Mouse (Mus musculus) myocyte (in vitro differentiated cells): ENCODE data around the gene Banf2. TPM values are rescaled to one million over a fixed set of nuclear protein-coding genes. Genes with fewer than 3 reads are reported as not detected.
A peak's percentile ranks its signal among the peaks of the same experiment; 100 is the strongest.

ENCODE experiments used
- H3K27me3 ChIP-seq: one replicate; pipeline ENCODE4 v1.6.1; 2011; ENCODE audit not compliant: control insufficient read depth, insufficient read depth, insufficient read length
- H3K36me3 ChIP-seq: one replicate; pipeline ENCODE4 v1.6.1; 2011; ENCODE audit not compliant: control insufficient read depth, insufficient read depth
- H3K4me2 ChIP-seq: one replicate; pipeline ENCODE4 v1.6.1; 2011; ENCODE audit warnings: low read depth, control low read depth
- H3K4me3 ChIP-seq: one replicate; pipeline ENCODE4 v1.5.1; 2011; ENCODE audit warnings: mild to moderate bottlenecking, control low read depth, moderate library complexity
- H3K79me2 ChIP-seq: one replicate; pipeline ENCODE4 v1.6.1; 2011; ENCODE audit not compliant: control insufficient read depth, insufficient read depth
- H3ac ChIP-seq: one replicate; pipeline ENCODE4 v1.6.1; 2011; ENCODE audit not compliant: control insufficient read depth, insufficient read length
- CEBPB ChIP-seq: IDR thresholded peaks from 2 replicates; pipeline ENCODE4 v1.6.1; 2011; ENCODE audit warnings: mild to moderate bottlenecking, moderate library complexity; ENCODE audit not compliant: poor library complexity, insufficient read depth, severe bottlenecking
- E2F4 ChIP-seq: IDR thresholded peaks from one replicate; pipeline ENCODE4 v1.6.1; 2011; ENCODE audit warnings: mild to moderate bottlenecking, control low read depth, moderate library complexity; ENCODE audit not compliant: insufficient read depth
- MAX ChIP-seq: IDR thresholded peaks from one replicate; pipeline ENCODE4 v1.6.1; 2011; ENCODE audit warnings: low read depth, mild to moderate bottlenecking, control low read depth
- MYOD1 ChIP-seq, 3 experiments: IDR thresholded peaks; one replicate each; pipeline ENCODE4 v1.6.1; 2011; ENCODE audit warnings: control low read depth in 2 of 3, low read depth in 2 of 3, mild to moderate bottlenecking in 2 of 3, moderate library complexity in 1 of 3; ENCODE audit not compliant: insufficient read length in 2 of 3, control insufficient read depth in 1 of 3
- MYOG ChIP-seq, 3 experiments: IDR thresholded peaks; one replicate each; pipeline ENCODE4 v1.6.1; 2011; ENCODE audit warnings: control low read depth in 2 of 3, low read depth in 2 of 3, mild to moderate bottlenecking in 2 of 3; ENCODE audit not compliant: insufficient read length in 2 of 3, control insufficient read depth in 1 of 3, insufficient read depth in 1 of 3
- POLR2A ChIP-seq: IDR thresholded peaks from one replicate; pipeline ENCODE4 v1.6.1; 2011; ENCODE audit warnings: low read depth, mild to moderate bottlenecking, control low read depth, moderate library complexity; ENCODE audit not compliant: insufficient read length
- POLR2AphosphoS2 ChIP-seq: IDR thresholded peaks from one replicate; pipeline ENCODE4 v1.6.1; 2011; ENCODE audit warnings: low read depth, control low read depth; ENCODE audit not compliant: insufficient read length
- REST ChIP-seq: IDR thresholded peaks from one replicate; pipeline ENCODE4 v1.6.1; 2011; ENCODE audit warnings: mild to moderate bottlenecking, control low read depth, moderate library complexity; ENCODE audit not compliant: insufficient read depth, insufficient read length
- SRF ChIP-seq: IDR thresholded peaks from one replicate; pipeline ENCODE4 v1.6.1; 2011; ENCODE audit warnings: low read depth; ENCODE audit not compliant: control insufficient read depth, insufficient read length
- TCF12 ChIP-seq: IDR thresholded peaks from one replicate; pipeline ENCODE4 v1.6.1; 2011; ENCODE audit warnings: mild to moderate bottlenecking, control low read depth; ENCODE audit not compliant: poor library complexity, insufficient read depth, severe bottlenecking
- TCF3 ChIP-seq: IDR thresholded peaks from one replicate; pipeline ENCODE4 v1.6.1; 2011; ENCODE audit warnings: low read depth, control low read depth; ENCODE audit not compliant: insufficient read length
- USF1 ChIP-seq: IDR thresholded peaks from one replicate; pipeline ENCODE4 v1.6.1; 2011; ENCODE audit warnings: low read depth, mild to moderate bottlenecking, control low read depth, moderate library complexity
- polyA plus RNA-seq: library from polyadenylated mRNA; unstranded; fragments of >200 nt; fragmentation: generic; extraction: Trizol; gene quantifications from one replicate; pipeline ENCODE4 v1.2.1, GENCODE M21; 2012; ENCODE audit warnings: missing spikeins

The Banf2 gene
- polyA plus RNA-seq, 1 experiment: not detected

- Histone ChIP-seq H3ac (no peak overlapping the region), H3K4me2 (no peak overlapping the region), H3K4me3 (no peak overlapping the region), H3K79me2 (peaks cover 99% of the 10 kb centered on the region), H3K27me3 (no peaks in the 10 kb centered on the region), H3K36me3 (peaks cover 6% of the 10 kb centered on the region)
- TF ChIP-seq SRF (no peak), MYOG (IDR thresholded peaks at IDR 0.05; ENCODE audit: control insufficient read depth in 1 of 3, insufficient read depth in 1 of 3, insufficient read length in 2 of 3, low read depth in 2 of 3) (no peak), CEBPB (no peak), POLR2A (no peak), E2F4 (no peak), TCF3 (no peak), MAX (no peak), POLR2AphosphoS2 (no peak), USF1 (no peak), TCF12 (no peak), MYOD1 (IDR thresholded peaks at IDR 0.05; ENCODE audit: control insufficient read depth in 1 of 3, insufficient read length in 2 of 3, low read depth in 2 of 3) (no peak), REST (no peak)
Measured at GRCm38 (mm10) chr2:144005166-144005955, 27.5 kb upstream of the Banf2 start.

DNA sequence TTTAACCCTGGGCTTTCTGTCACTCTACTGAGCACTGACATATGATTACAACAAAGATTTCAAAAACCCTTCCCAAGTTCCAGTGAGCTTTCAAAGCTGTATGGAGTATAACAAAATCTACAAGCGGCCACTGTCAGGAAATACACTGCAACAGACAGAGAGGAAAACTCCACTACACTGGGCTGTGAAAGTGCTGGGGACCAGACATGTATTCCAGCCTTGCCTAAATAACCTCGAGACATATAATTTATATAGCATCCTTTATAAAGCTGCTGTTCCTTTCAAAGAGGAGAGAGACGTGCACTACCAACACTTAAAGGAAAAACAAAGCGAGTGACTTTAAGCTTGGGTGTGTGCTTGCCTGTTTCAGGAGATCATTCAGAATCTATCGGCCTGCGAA, 26.2 kb upstream of the Banf2 start:
- Histone ChIP-seq H3K4me2 (no peak overlapping the region), H3K27me3 (no peaks in the 10 kb centered on the region), H3ac (no peak overlapping the region), H3K36me3 (no peaks in the 10 kb centered on the region), H3K4me3 (no peak overlapping the region), H3K79me2 (peaks cover 86% of the 10 kb centered on the region)
- TF ChIP-seq POLR2A (no peak), E2F4 (no peak), REST (no peak)

DNA sequence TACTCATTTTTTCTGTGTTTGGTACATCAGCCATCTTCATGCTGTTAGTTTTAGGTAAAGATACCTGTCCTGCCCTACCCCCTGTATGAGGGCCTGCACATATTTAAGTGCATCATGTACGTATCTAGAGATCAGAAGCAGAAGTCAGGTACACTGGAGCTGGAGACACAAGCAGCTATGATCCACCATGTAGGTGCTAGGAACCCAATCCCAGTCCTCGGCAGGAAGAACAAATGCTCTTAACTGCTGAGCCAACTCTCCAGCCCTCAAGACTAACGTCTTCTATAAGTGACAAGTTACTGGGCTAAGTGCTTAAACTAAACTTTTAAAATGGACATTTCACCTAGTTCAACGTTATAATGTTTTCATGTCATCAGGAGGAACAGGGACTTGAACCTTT, 25.6 kb upstream of the Banf2 start:
- no peak overlapping the region for H3ac ChIP-seq
- no peaks in the 10 kb centered on the region for H3K36me3 ChIP-seq
- H3K4me3 ChIP-seq: no peak overlapping the region
- no peaks in the 10 kb centered on the region for H3K27me3 ChIP-seq
- no peak for TF ChIP-seq USF1
- TF ChIP-seq E2F4: no peak
- TF ChIP-seq REST: no peak
- no peak for TF ChIP-seq POLR2AphosphoS2
- no peak for TF ChIP-seq MAX
- TF ChIP-seq TCF12: no peak
- H3K4me2 ChIP-seq: no peak overlapping the region
- peaks cover 80% of the 10 kb centered on the region for H3K79me2 ChIP-seq

GRCm38 (mm10) chr2:144009081-144009480, 23.8 kb upstream of the Banf2 start:
- H3K36me3 ChIP-seq: no peaks in the 10 kb centered on the region
- peak overlapping the region; percentile 36 for H3K4me3 ChIP-seq
- TF ChIP-seq MYOD1 (IDR thresholded peaks at IDR 0.05; ENCODE audit: control insufficient read depth in 1 of 3, insufficient read length in 2 of 3, low read depth in 2 of 3) (no peak), USF1 (no peak), MAX (no peak), E2F4 (no peak), REST (no peak), TCF3 (no peak), SRF (no peak), TCF12 (no peak), POLR2A (no peak), MYOG (IDR thresholded peaks at IDR 0.05; ENCODE audit: control insufficient read depth in 1 of 3, insufficient read depth in 1 of 3, insufficient read length in 2 of 3, low read depth in 2 of 3) (no peak), CEBPB (no peak), POLR2AphosphoS2 (no peak)

DNA sequence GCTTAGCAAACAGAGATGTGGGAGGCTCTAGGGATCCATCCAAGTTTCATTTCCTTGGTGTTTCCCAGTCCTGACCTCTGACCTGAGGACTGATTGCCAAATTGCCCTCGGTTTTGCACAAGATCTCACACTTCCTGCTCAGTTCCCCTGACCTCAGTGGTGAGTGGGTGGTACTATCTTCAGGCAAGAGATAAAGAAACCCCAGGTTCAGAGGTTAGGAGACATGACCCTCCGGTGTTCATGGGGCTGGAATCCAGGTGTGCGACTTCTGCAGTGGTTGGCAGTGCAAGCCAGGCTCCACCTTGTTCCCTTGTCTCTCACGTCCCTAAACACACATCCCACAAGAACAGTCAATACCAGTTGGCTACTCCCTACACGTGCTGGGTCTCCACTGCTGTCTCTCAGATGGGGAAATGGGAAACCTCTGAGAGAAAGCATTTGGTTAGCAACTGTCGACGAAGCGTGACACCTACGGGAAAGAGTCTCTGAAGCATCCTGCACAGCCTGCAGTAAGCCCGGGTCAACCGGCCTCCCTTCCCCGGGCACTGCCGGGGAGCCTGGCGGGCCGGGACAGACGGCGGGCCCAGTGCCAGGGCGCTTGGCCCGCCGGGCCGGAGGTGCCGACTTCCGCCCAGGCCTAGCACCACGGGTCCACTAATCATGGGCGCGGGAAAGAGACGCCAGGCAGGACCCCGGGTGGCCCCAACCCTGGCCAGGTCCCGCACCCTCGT, 23.1 kb upstream of the Banf2 start:
- Histone ChIP-seq H3ac (peak overlapping the region; percentile 99), H3K36me3 (no peaks in the 10 kb centered on the region), H3K27me3 (no peaks in the 10 kb centered on the region), H3K79me2 (peaks cover 55% of the 10 kb centered on the region), H3K4me2 (peak overlapping the region; percentile 75), H3K4me3 (peak overlapping the region; percentile 36)
- TF ChIP-seq REST (no peak), USF1 (no peak), MAX (no peak), POLR2AphosphoS2 (no peak), TCF12 (no peak), CEBPB (peak; percentile 67; the same call in 1 of the 2 replicates)

More at GRCm38 (mm10) chr2:144009081-144009480, 23.8 kb upstream of the Banf2 start:
- Histone ChIP-seq H3K79me2 (peaks cover 62% of the 10 kb centered on the region), H3ac (no peak overlapping the region), H3K4me2 (peak overlapping the region; percentile 75), H3K27me3 (no peaks in the 10 kb centered on the region)
